Mouse (Mus musculus): ENCODE measurements around the gene H2afy2. TPM values are rescaled to one million over a fixed set of nuclear protein-coding genes. Genes with fewer than 3 reads are reported as not detected.

H2afy2 gene
- polyA plus RNA-seq, 1 experiment from 2014 or later, result 23.1 TPM

DNA sequence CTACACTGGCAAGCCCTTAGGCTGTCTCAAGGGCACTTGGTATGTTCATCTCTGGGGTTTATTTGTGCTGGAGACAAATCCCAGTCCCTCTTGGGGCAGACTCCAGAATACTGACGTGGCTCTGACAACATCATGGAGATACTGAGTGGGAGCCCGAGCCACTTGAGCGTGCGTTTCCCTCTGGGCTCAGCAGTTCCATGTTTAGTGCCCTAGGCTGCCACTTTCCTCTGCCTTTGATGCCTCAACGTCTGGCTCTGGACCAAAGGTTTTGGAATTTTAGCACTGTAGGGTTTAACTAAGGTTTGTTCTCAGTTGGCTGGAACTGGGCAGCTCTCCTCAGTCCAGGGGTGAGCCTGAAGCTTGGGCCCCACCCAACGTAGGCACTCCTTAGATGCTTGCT is 60.7 kb downstream of the H2afy2 start:
- no peak for ATAC-seq
- H3K36me3 ChIP-seq (ENCODE audit: control insufficient read depth, insufficient read depth), result peaks cover 11% of the 10 kb centered on the region; the same call in 1 of the 2 replicates
- no peak overlapping the region for H3K27ac ChIP-seq (ENCODE audit: low read depth, low read length)
- no peaks in the 10 kb centered on the region for H3K9me3 ChIP-seq (ENCODE audit: control insufficient read depth)
- H3K9ac ChIP-seq (ENCODE audit: low read depth, low read length), result no peak overlapping the region
- H3K4me1 ChIP-seq (replicated peaks; ENCODE audit: control insufficient read depth, insufficient read depth, low read length), result no peaks in the 10 kb centered on the region
- no peak for TF ChIP-seq CTCF (IDR thresholded peaks at IDR 0.05; ENCODE audit: low read depth)
- H3K4me3 ChIP-seq (ENCODE audit: low read depth, low read length), result no peak overlapping the region
- H3K27me3 ChIP-seq (replicated peaks; ENCODE audit: control insufficient read depth, insufficient read depth, low read length), result no peaks in the 10 kb centered on the region
- WGBS, result 64% methylated on average over 6 of the region's 6 CpGs
- H3K4me2 ChIP-seq (replicated peaks; ENCODE audit: low read depth), result no peak overlapping the region

DNA sequence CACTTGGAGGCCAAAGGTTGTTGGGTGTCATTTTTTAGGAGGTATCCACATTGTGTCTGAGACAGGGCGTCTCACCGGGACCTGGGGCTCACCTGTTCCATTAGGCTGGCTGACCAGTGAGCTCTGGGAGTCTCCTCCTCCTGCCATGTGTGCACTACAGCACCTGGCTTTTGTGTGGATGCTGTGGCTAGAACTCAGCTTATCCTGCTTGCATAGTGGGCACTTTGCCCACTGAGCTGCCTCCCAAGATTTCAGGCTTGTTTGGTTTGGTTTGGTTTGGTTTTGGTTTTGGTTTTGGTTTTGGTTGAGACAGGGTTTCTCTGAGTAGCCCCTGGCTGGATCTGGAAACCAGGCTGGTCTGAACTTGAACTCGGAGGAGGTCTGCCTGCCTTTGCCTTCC is 61.7 kb downstream of the H2afy2 start:
- no peak for ATAC-seq
- Histone ChIP-seq H3K27me3 (replicated peaks; ENCODE audit: control insufficient read depth, insufficient read depth, low read length) (no peaks in the 10 kb centered on the region), H3K9ac (ENCODE audit: low read depth, low read length) (no peak overlapping the region), H3K4me1 (replicated peaks; ENCODE audit: control insufficient read depth, insufficient read depth, low read length) (no peaks in the 10 kb centered on the region), H3K36me3 (ENCODE audit: control insufficient read depth, insufficient read depth) (peaks cover 4% of the 10 kb centered on the region; the same call in 1 of the 2 replicates), H3K4me2 (replicated peaks; ENCODE audit: low read depth) (no peak overlapping the region), H3K9me3 (ENCODE audit: control insufficient read depth) (no peaks in the 10 kb centered on the region), H3K27ac (ENCODE audit: low read depth, low read length) (no peak overlapping the region), H3K4me3 (ENCODE audit: low read depth, low read length) (no peak overlapping the region)
- 77% methylated on average over 3 of the region's 3 CpGs for WGBS
- no peak for TF ChIP-seq CTCF (IDR thresholded peaks at IDR 0.05; ENCODE audit: low read depth)

DNA sequence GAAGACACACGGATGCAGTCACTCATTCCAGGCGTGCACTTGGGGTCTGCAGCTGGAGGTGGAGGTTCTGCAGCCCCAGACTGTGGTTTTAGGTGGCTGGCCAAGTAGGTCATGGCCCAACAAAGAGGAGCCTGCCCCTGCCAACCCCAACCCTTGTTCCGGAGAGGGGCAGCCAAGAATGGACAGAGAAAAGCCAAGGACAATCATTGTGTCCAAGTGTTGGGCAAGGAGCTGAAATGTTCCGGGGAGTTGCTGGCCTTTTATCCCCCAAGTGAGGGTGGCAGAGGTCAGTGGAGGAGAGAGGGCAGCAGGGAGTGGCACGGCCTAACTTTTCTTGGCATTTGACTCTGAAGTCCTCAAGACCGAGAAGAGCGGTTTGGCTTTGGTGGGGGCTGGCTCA is 63.6 kb downstream of the H2afy2 start:
- Histone ChIP-seq H3K9ac (ENCODE audit: low read depth, low read length) (no peak overlapping the region), H3K4me2 (replicated peaks; ENCODE audit: low read depth) (no peak overlapping the region), H3K27me3 (replicated peaks; ENCODE audit: control insufficient read depth, insufficient read depth, low read length) (no peaks in the 10 kb centered on the region), H3K27ac (ENCODE audit: low read depth, low read length) (no peak overlapping the region), H3K4me1 (replicated peaks; ENCODE audit: control insufficient read depth, insufficient read depth, low read length) (peaks cover 6% of the 10 kb centered on the region; the same call in 1 of the 2 replicates), H3K9me3 (ENCODE audit: control insufficient read depth) (no peaks in the 10 kb centered on the region), H3K4me3 (ENCODE audit: low read depth, low read length) (no peak overlapping the region), H3K36me3 (ENCODE audit: control insufficient read depth, insufficient read depth) (no peaks in the 10 kb centered on the region)
- ATAC-seq, result no peak
- no peak for TF ChIP-seq CTCF (IDR thresholded peaks at IDR 0.05; ENCODE audit: low read depth)
- WGBS, result 88% methylated on average over 7 of the region's 7 CpGs

DNA sequence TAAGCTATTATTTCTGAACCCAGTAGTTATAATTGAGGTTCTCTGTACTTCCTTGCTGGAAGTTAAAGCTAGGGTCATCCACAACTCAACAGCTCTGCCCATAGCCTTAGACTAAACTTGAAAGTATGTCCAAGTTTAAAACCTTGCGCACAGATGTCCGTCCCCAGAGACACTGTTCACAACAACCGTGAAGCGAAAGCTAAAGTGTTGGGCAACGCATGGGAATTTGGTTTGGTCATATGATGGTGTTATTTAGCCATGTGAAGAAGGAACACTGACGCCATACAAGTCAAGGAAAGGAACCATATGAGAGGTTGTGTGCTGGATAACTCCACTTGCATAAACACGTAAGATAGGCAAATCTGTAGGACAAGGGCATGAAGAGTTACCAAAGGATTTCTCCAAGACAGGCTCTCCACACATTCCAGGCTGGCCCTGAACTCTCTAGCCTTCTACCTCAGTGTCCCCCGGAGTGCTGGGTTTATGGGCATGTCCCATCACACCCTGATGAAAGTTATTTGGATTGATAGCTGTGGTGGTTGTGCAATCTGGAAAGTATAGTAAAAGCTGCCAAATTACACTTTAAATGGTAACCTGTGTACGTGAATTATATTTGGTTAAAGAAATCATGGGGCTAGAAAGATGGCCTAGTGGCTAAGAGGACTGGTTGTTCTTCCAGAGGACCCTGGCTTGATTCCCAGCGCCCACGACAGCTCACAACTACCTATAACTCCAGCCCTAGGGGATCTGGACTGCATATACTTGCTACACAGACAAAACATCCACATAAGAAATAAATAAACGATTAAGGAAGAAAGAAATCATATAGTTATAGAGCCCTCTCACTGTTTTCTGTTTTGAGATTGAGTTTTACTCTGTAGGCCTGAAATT is 66.3 kb downstream of the H2afy2 start:
- WGBS, result 89% methylated on average over 12 of the region's 12 CpGs
- no peak for TF ChIP-seq CTCF (IDR thresholded peaks at IDR 0.05; ENCODE audit: low read depth)
- H3K9me3 ChIP-seq (ENCODE audit: control insufficient read depth), result no peaks in the 10 kb centered on the region
- H3K9ac ChIP-seq (ENCODE audit: low read depth, low read length), result no peak overlapping the region
- H3K27me3 ChIP-seq (replicated peaks; ENCODE audit: control insufficient read depth, insufficient read depth, low read length), result no peaks in the 10 kb centered on the region
- no peaks in the 10 kb centered on the region for H3K36me3 ChIP-seq (ENCODE audit: control insufficient read depth, insufficient read depth)
- no peak overlapping the region for H3K27ac ChIP-seq (ENCODE audit: low read depth, low read length)
- ATAC-seq, result no peak
- H3K4me2 ChIP-seq (replicated peaks; ENCODE audit: low read depth), result no peak overlapping the region
- peaks cover 6% of the 10 kb centered on the region; the same call in 1 of the 2 replicates for H3K4me1 ChIP-seq (replicated peaks; ENCODE audit: control insufficient read depth, insufficient read depth, low read length)
- H3K4me3 ChIP-seq (ENCODE audit: low read depth, low read length), result no peak overlapping the region

DNA sequence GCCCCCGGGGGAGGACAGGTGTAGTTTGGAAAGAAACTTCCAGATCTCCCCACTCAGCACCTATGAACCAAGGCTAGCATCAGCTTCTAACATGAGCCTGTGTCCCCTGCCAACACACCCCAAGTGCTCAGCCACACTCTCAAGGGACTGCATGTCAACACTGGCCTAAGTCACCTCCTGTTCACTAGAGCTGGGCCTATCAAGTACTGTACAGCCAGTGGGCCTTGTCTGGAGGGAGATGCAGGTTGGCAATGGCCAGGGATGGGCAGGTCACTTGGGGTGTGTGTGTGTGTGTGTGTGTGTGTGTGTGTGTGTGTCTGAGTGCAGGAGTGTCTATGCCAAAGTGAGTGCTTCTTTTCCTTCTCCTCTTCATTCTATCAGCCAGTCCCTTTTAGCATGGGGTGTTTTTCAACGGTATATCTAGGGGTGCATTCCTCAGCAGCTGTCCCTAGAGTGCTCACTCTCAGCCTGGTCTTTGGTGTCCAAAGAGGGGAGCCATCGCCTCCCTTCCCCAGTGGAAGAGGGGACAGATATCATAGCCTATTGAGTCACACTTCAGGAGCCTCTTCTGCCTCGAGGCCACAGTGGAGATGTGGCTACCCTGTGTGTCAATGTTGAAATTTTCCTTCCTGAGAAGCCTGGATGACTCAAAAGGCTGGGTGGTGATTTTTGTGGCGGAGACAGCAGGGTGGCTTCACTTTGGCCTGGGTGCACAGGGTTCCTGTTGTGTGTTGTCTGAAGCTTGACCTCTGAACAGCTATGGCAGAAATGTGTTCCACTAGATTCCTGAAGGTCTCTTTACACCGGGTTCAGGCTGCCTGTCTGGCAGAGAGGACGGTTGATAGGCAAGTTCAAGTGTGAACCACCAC is 67.7 kb downstream of the H2afy2 start:
- TF ChIP-seq CTCF (IDR thresholded peaks at IDR 0.05; ENCODE audit: low read depth), result no peak
- H3K9ac ChIP-seq (ENCODE audit: low read depth, low read length), result no peak overlapping the region
- ATAC-seq, result no peak
- H3K36me3 ChIP-seq (ENCODE audit: control insufficient read depth, insufficient read depth), result no peaks in the 10 kb centered on the region
- H3K4me1 ChIP-seq (replicated peaks; ENCODE audit: control insufficient read depth, insufficient read depth, low read length), result peaks cover 6% of the 10 kb centered on the region; the same call in 1 of the 2 replicates
- 70% methylated on average over 7 of the region's 7 CpGs for WGBS
- H3K9me3 ChIP-seq (ENCODE audit: control insufficient read depth), result no peaks in the 10 kb centered on the region
- no peak overlapping the region for H3K27ac ChIP-seq (ENCODE audit: low read depth, low read length)
- no peaks in the 10 kb centered on the region for H3K27me3 ChIP-seq (replicated peaks; ENCODE audit: control insufficient read depth, insufficient read depth, low read length)
- H3K4me3 ChIP-seq (ENCODE audit: low read depth, low read length), result peak overlapping the region; percentile 68
- peak overlapping the region; percentile 88 for H3K4me2 ChIP-seq (replicated peaks; ENCODE audit: low read depth)

DNA sequence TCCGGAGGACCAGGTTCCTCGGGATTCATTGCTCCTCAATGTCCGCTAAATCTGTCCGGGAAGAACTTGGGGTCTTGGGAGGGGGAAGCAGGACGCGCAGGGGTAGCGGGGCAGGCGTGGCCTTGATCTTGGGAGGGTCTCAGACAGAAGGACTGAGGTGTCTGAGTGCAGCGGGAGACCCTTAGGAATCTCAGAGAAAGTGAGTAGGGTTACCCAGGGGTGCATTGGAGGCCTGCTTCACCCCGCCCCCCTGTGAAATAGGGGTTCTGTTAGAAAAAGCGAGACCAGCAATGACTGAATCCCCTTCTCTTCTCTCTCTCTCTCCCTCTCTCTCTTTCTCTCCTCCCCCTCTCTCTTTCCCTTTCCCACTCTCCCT is 68.5 kb downstream of the H2afy2 start:
- ATAC-seq, result no peak
- peak overlapping the region; percentile 60 for H3K9ac ChIP-seq (ENCODE audit: low read depth, low read length)
- no peaks in the 10 kb centered on the region for H3K9me3 ChIP-seq (ENCODE audit: control insufficient read depth)
- peak overlapping the region; percentile 88 for H3K4me2 ChIP-seq (replicated peaks; ENCODE audit: low read depth)
- TF ChIP-seq CTCF (IDR thresholded peaks at IDR 0.05; ENCODE audit: low read depth), result no peak
- H3K27me3 ChIP-seq (replicated peaks; ENCODE audit: control insufficient read depth, insufficient read depth, low read length), result no peaks in the 10 kb centered on the region
- H3K27ac ChIP-seq (ENCODE audit: low read depth, low read length), result peak overlapping the region; percentile 46
- 4% methylated on average over 11 of the region's 11 CpGs for WGBS
- peak overlapping the region; percentile 68 for H3K4me3 ChIP-seq (ENCODE audit: low read depth, low read length)
- no peaks in the 10 kb centered on the region for H3K36me3 ChIP-seq (ENCODE audit: control insufficient read depth, insufficient read depth)
- H3K4me1 ChIP-seq (replicated peaks; ENCODE audit: control insufficient read depth, insufficient read depth, low read length), result peaks cover 6% of the 10 kb centered on the region; the same call in 1 of the 2 replicates

All from intestine, postnatal 0 days (tissue).